Mouse (Mus musculus) thymus, adult 2 months (tissue): ENCODE measurements around the gene Bace2.

ENCODE experiments used
- CTCF ChIP-seq: fragments of 200-500 bp; IDR thresholded peaks from 2 replicates; pipeline ENCODE4 v1.5.1; 2012; ENCODE audit warnings: mild to moderate bottlenecking, control low read depth, low read length, moderate library complexity, borderline replicate concordance; ENCODE audit not compliant: control insufficient read depth, poor library complexity, insufficient read depth; ENCODE audit errors: extremely low read depth
- POLR2A ChIP-seq: fragments of 200-500 bp; IDR thresholded peaks from 2 replicates; pipeline ENCODE4 v1.6.1; 2012; ENCODE audit warnings: mild to moderate bottlenecking, low read length, control low read depth, moderate library complexity; ENCODE audit not compliant: control insufficient read depth, poor library complexity, insufficient read depth; ENCODE audit errors: extremely low read depth

GRCm38 (mm10) chr16:97462481-97463181 lies 106.1 kb downstream of the Bace2 start, which contains the start of gene Mx1:
- no peak for TF ChIP-seq CTCF
- no peak for TF ChIP-seq POLR2A
